Mouse (Mus musculus): Measurements from ENCODE around the gene Gm379. TPM values are rescaled to one million over a fixed set of nuclear protein-coding genes. Genes with fewer than 3 reads are reported as not detected.

The Gm379 gene
- polyA plus RNA-seq (2014; fragmentation: Nextera tagmentation; extraction: Ambion mirVana) = not detected in 2 replicates

DNA sequence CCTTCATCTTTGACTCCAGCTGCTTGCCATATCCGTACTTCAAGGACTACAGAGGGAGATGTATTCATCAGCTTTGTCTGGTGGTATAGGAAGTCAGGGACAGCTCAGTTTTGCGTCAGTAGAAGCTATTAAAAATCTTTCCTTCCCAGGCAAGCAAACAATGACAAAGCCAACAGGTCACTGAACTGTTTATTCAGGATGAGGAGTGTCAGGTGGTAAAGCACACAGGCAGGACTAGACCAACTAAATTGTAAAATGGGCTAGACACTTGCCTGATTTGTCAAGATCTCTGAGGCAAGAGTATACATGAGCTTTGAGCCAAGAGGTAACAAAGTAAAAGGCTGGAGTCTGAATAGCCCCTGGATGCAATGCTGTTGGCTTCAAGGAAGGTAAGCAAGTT lies at the start of gene Gm379:
Gm379 (minus strand) TSS at position 7 of the 400 bp plus-strand sequence.
- no peak within 1 kb of the TSS for H3K4me3 ChIP-seq (ENCODE audit: low read depth, low read length)
- WGBS = 64% methylated on average over 2 of the region's 2 CpGs
- H3K36me3 ChIP-seq (ENCODE audit: control insufficient read depth, insufficient read depth, low read length) = no peaks in the 10 kb centered on the region
- no peak within 1 kb of the TSS for H3K9ac ChIP-seq (replicated peaks; ENCODE audit: low read depth, low read length)
- no peak for ATAC-seq (ENCODE audit: low read depth)
- H3K4me1 ChIP-seq (ENCODE audit: control insufficient read depth, insufficient read depth, low read length) = no peaks in the 10 kb centered on the region
- H3K9me3 ChIP-seq (ENCODE audit: control insufficient read depth, low read length) = no peaks in the 10 kb centered on the region
- H3K27me3 ChIP-seq (ENCODE audit: control insufficient read depth, insufficient read depth, low read length) = no peaks in the 10 kb centered on the region
- H3K4me2 ChIP-seq (ENCODE audit: low read depth, low read length) = no peak within 1 kb of the TSS
- no peak within 1 kb of the TSS for H3K27ac ChIP-seq (ENCODE audit: low read depth, low read length)

DNA sequence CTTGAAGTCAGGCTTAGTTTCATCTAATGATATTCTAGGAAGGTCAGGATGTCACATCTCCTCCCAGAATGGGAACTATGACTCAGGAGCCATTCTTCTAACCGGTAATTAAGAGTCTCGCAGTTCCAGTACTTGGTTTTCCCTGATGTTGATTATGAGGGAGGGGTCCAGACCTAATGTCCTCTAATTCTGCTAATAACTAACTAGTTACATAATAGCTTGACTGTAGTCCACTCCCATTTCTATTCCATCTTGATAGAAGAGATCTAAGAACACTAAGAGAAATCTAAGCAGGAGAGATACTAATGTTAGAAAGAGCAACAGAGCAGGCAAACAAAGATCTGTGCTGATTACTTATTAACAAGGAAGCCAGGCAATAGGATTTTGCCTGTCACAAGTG lies 39.6 kb upstream of the Gm379 start:
- H3K27me3 ChIP-seq (ENCODE audit: control insufficient read depth, insufficient read depth, low read length) = no peaks in the 10 kb centered on the region
- no peaks in the 10 kb centered on the region for H3K4me1 ChIP-seq (ENCODE audit: control insufficient read depth, insufficient read depth, low read length)
- H3K36me3 ChIP-seq (ENCODE audit: control insufficient read depth, insufficient read depth, low read length) = no peaks in the 10 kb centered on the region
- H3K9me3 ChIP-seq (ENCODE audit: control insufficient read depth, low read length) = no peaks in the 10 kb centered on the region
- 77% methylated on average over 2 of the region's 2 CpGs for WGBS
- no peak overlapping the region for H3K9ac ChIP-seq (replicated peaks; ENCODE audit: low read depth, low read length)
- H3K4me3 ChIP-seq (ENCODE audit: low read depth, low read length) = no peak overlapping the region
- no peak overlapping the region for H3K4me2 ChIP-seq (ENCODE audit: low read depth, low read length)
- H3K27ac ChIP-seq (ENCODE audit: low read depth, low read length) = no peak overlapping the region
- ATAC-seq (ENCODE audit: low read depth) = no peak

DNA sequence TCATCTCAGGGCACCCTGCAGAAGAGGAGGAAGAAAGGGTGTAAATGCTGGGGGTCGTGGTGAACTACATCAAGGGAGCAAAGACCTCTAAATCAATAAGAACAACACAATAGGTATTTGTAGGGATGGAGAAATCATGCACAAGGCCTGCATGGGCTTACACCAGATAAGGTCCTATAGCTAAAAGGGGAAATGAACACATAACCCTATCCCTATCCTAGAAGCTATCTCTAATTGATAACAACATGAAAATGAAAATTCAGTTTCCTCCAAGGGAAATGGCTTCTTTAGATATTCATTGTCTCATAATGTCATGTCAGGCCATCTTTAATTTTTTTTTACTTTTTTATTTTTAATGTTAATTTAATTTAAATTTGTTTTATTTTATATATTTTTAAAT lies 4.2 kb upstream of the Gm379 start:
- 13% methylated on average over 1 of the region's 1 CpGs for WGBS
- no peak overlapping the region for H3K4me3 ChIP-seq (ENCODE audit: low read depth, low read length)
- H3K9ac ChIP-seq (replicated peaks; ENCODE audit: low read depth, low read length) = no peak overlapping the region
- H3K36me3 ChIP-seq (ENCODE audit: control insufficient read depth, insufficient read depth, low read length) = no peaks in the 10 kb centered on the region
- H3K4me1 ChIP-seq (ENCODE audit: control insufficient read depth, insufficient read depth, low read length) = no peaks in the 10 kb centered on the region
- H3K9me3 ChIP-seq (ENCODE audit: control insufficient read depth, low read length) = no peaks in the 10 kb centered on the region
- no peaks in the 10 kb centered on the region for H3K27me3 ChIP-seq (ENCODE audit: control insufficient read depth, insufficient read depth, low read length)
- no peak overlapping the region for H3K4me2 ChIP-seq (ENCODE audit: low read depth, low read length)
- H3K27ac ChIP-seq (ENCODE audit: low read depth, low read length) = no peak overlapping the region
- ATAC-seq (ENCODE audit: low read depth) = no peak

DNA sequence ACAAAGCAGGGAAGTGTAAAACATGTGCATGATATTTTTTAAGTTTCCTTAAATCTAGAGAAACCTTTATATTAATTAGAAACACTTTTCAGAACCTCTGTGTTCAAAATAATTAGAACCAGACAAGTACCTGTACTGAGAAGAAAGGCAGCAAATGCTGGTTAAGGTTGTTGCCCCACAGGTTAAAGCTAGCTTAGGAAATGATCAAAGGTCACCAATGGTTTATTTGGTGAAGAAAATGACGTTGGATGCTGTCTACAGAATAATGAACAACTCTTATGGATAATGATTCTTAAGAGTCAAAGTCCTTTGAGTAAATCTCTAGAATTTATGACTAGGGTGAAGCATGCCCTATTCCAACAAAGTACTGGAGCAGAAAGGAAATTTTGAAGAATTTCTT lies 42.7 kb downstream of the Gm379 start:
- H3K9me3 ChIP-seq (ENCODE audit: control insufficient read depth, low read length) = no peaks in the 10 kb centered on the region
- no peak for ATAC-seq (ENCODE audit: low read depth)
- H3K4me2 ChIP-seq (ENCODE audit: low read depth, low read length) = no peak overlapping the region
- H3K4me1 ChIP-seq (ENCODE audit: control insufficient read depth, insufficient read depth, low read length) = no peaks in the 10 kb centered on the region
- no peaks in the 10 kb centered on the region for H3K27me3 ChIP-seq (ENCODE audit: control insufficient read depth, insufficient read depth, low read length)
- no peaks in the 10 kb centered on the region for H3K36me3 ChIP-seq (ENCODE audit: control insufficient read depth, insufficient read depth, low read length)
- no peak overlapping the region for H3K4me3 ChIP-seq (ENCODE audit: low read depth, low read length)
- no peak overlapping the region for H3K9ac ChIP-seq (replicated peaks; ENCODE audit: low read depth, low read length)
- 51% methylated on average over 1 of the region's 1 CpGs for WGBS
- H3K27ac ChIP-seq (ENCODE audit: low read depth, low read length) = no peak overlapping the region

DNA sequence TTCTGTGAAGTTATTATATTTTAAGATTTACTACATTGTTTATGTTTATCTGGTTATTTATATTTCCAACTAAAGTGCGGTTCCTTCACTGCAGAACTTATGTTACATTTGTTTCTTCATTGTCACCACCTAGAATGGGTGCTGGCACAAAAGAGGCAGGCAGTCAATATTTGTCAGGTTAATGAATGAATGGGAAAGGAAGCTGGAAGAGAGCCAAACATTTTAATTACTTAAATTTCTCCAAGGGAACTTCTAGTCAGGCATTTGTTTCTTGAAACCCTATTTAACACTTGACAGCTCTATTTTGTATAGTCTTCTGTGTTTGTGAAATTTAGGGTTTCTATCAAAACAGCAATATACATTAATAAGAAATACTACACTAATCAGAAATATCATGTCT lies 43.8 kb downstream of the Gm379 start:
- Histone ChIP-seq H3K27ac (ENCODE audit: low read depth, low read length) (no peak overlapping the region), H3K4me1 (ENCODE audit: control insufficient read depth, insufficient read depth, low read length) (no peaks in the 10 kb centered on the region), H3K27me3 (ENCODE audit: control insufficient read depth, insufficient read depth, low read length) (no peaks in the 10 kb centered on the region), H3K36me3 (ENCODE audit: control insufficient read depth, insufficient read depth, low read length) (no peaks in the 10 kb centered on the region), H3K4me2 (ENCODE audit: low read depth, low read length) (no peak overlapping the region), H3K9me3 (ENCODE audit: control insufficient read depth, low read length) (no peaks in the 10 kb centered on the region), H3K9ac (replicated peaks; ENCODE audit: low read depth, low read length) (no peak overlapping the region), H3K4me3 (ENCODE audit: low read depth, low read length) (no peak overlapping the region)
- ATAC-seq (ENCODE audit: low read depth) = no peak
- WGBS = 76% methylated on average over 1 of the region's 1 CpGs

Other genes starting within 250 kb of the Gm379 start
- 3.3 and 4.8 TPM in 2 replicates for gene Brwd3, start 169.5 kb upstream of the Gm379 start, polyA plus RNA-seq (2014; fragmentation: Nextera tagmentation; extraction: Ambion mirVana)